Mouse (Mus musculus) heart, postnatal 0 days (tissue): ENCODE results near the gene Ccnd1.

Experiments used
- CTCF ChIP-seq: IDR thresholded peaks from 2 replicates; pipeline ENCODE4 v1.5.1; 2016; ENCODE audit warnings: antibody characterized with exemption, control low read depth, low read depth
- EP300 ChIP-seq: IDR thresholded peaks from 2 replicates; pipeline ENCODE4 v1.6.1; 2016; ENCODE audit warnings: antibody characterized with exemption, low read depth

DNA sequence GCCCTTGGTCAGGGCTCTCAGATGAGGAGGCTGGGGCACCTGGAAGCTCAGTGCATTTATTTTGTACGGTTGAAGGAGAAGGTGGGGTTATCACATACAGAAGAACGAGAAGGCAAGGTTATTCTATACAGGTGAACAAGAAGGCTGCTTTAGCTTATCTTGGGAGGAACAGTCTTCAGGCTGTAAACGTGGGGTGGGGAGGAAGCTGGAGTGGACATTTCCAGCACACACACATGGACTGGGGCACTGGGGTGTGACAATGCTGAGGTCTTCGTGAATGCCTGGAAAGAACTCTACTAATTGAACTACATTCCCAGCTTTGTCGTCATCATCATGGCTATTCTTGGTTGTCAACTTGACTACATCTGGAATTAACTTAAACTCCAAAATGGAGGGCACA lies 26.2 kb upstream of the Ccnd1 start:
- TF ChIP-seq CTCF (no peak), EP300 (no peak)
